Mouse (Mus musculus): ENCODE measurements around the gene Fam227b. TPM values are rescaled to one million over a fixed set of nuclear protein-coding genes. Genes with fewer than 3 reads are reported as not detected.

Fam227b gene
- total and polyA plus RNA-seq, 2 experiments from 2014 or later: not detected

DNA sequence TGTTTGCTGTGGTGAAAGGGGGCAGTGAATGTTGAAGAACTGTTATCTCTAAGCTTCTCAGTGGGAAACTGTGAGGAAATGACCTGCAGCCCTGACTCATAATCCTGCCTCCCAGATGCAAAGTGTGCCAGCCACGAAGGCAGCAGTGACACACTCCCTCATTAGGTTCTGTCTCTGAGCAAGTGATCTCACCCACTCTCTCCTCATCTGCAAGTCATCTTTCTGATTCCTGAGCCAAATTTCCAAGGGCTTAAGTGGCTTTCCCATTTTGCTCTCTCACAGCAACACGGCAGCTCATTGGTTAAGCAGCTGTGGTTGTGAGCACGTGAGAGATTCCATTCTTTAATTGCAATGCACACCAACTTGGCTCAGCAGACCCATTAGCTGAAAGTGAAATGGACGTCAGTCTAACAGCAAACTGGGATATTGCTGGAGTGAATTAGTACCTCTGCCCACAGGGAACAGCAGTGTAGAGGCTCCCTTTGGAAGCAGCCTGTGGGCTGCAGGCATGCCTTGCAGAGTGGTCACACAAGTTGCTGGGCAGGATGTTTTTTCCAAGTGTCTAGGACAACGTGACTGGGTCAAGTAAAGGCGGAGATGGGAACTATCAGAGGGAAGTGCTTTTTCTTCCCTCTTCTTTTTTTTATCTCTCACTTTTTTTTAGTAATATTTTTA is 210.6 kb downstream of the Fam227b start:
- no peak for ATAC-seq (ENCODE audit: low FRiP score)
- Histone ChIP-seq H3K27ac (ENCODE audit: low read depth, low read length) (no peak overlapping the region), H3K9ac (replicated peaks; ENCODE audit: low read length, poor library complexity, severe bottlenecking) (no peak overlapping the region), H3K36me3 (ENCODE audit: insufficient read depth, low read length) (no peaks in the 10 kb centered on the region), H3K4me2 (ENCODE audit: low read depth, low read length, poor library complexity, severe bottlenecking) (no peak overlapping the region), H3K4me3 (ENCODE audit: low read depth, low read length) (no peak overlapping the region), H3K27me3 (ENCODE audit: insufficient read depth, low read length) (no peaks in the 10 kb centered on the region), H3K9me3 (ENCODE audit: low read length) (no peaks in the 10 kb centered on the region), H3K4me1 (ENCODE audit: insufficient read depth, low read length) (no peaks in the 10 kb centered on the region)
- TF ChIP-seq CTCF (IDR thresholded peaks at IDR 0.05): no peak
- WGBS: 73% methylated on average over 6 of the region's 6 CpGs
- DNase-seq (ENCODE audit: low spot score): no peak

DNA sequence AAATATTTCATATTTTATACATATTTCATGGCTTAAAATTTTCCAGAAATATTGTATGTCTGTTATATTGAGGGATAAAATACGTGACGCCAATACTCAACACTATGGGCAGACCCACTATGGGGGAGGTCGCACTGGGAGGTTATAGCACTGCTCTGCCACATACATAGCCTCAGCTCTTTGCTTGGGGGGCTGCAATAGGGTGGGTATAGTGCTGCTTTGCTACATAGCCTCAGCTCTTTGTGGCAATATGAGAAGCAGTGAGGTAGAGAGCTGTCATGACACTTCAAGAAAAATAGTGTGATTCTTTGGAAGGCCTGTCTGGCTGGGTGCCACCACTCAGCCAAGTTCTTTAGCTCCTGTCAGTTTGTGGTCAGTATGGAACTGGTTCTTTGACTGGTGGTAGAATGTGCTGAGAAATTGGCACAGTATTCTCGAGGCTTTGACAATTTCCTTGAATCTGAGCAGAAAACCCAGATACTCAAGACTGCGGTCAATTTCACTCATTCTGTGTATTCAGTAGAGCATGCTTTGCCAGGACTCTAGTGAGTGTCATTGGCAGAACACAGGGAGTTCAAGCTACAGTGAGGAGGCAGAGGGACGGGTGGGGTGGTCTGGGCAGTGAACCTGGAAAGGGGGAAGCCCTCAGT is 212.7 kb downstream of the Fam227b start:
- Histone ChIP-seq H3K27me3 (ENCODE audit: insufficient read depth, low read length) (no peaks in the 10 kb centered on the region), H3K9me3 (ENCODE audit: low read length) (no peaks in the 10 kb centered on the region), H3K4me1 (ENCODE audit: insufficient read depth, low read length) (no peaks in the 10 kb centered on the region), H3K27ac (ENCODE audit: low read depth, low read length) (no peak overlapping the region), H3K4me3 (ENCODE audit: low read depth, low read length) (no peak overlapping the region), H3K36me3 (ENCODE audit: insufficient read depth, low read length) (peaks cover under 1% of the 10 kb centered on the region; the same call in 1 of the 2 replicates), H3K9ac (replicated peaks; ENCODE audit: low read length, poor library complexity, severe bottlenecking) (no peak overlapping the region), H3K4me2 (ENCODE audit: low read depth, low read length, poor library complexity, severe bottlenecking) (no peak overlapping the region)
- DNase-seq (ENCODE audit: low spot score) (peak; percentile 9), ATAC-seq (ENCODE audit: low FRiP score) (no peak)
- TF ChIP-seq CTCF (IDR thresholded peaks at IDR 0.05): no peak
- 82% methylated on average over 6 of the region's 6 CpGs for WGBS

GRCm38 (mm10) chr2:125936396-125936795 is 215.4 kb downstream of the Fam227b start:
- no peak overlapping the region for H3K9ac ChIP-seq (replicated peaks; ENCODE audit: low read length, poor library complexity, severe bottlenecking)
- no peaks in the 10 kb centered on the region for H3K9me3 ChIP-seq (ENCODE audit: low read length)
- H3K36me3 ChIP-seq (ENCODE audit: insufficient read depth, low read length): peaks cover 15% of the 10 kb centered on the region; the same call in 1 of the 2 replicates
- peak; percentile 24 for TF ChIP-seq CTCF (IDR thresholded peaks at IDR 0.05)
- ATAC-seq (ENCODE audit: low FRiP score): no peak
- H3K4me1 ChIP-seq (ENCODE audit: insufficient read depth, low read length): no peaks in the 10 kb centered on the region
- no peak for DNase-seq (ENCODE audit: low spot score)
- no peak overlapping the region for H3K27ac ChIP-seq (ENCODE audit: low read depth, low read length)
- WGBS: 51% methylated on average over 5 of the region's 5 CpGs
- no peak overlapping the region for H3K4me3 ChIP-seq (ENCODE audit: low read depth, low read length)
- no peaks in the 10 kb centered on the region for H3K27me3 ChIP-seq (ENCODE audit: insufficient read depth, low read length)
- no peak overlapping the region for H3K4me2 ChIP-seq (ENCODE audit: low read depth, low read length, poor library complexity, severe bottlenecking)

GRCm38 (mm10) chr2:125933977-125934376 is 217.8 kb downstream of the Fam227b start:
- H3K4me2 ChIP-seq (ENCODE audit: low read depth, low read length, poor library complexity, severe bottlenecking): no peak overlapping the region
- no peak overlapping the region for H3K27ac ChIP-seq (ENCODE audit: low read depth, low read length)
- DNase-seq (ENCODE audit: low spot score) (no peak), ATAC-seq (ENCODE audit: low FRiP score) (no peak)
- H3K36me3 ChIP-seq (ENCODE audit: insufficient read depth, low read length): peaks cover 15% of the 10 kb centered on the region; the same call in 1 of the 2 replicates
- no peak overlapping the region for H3K4me3 ChIP-seq (ENCODE audit: low read depth, low read length)
- no peaks in the 10 kb centered on the region for H3K4me1 ChIP-seq (ENCODE audit: insufficient read depth, low read length)
- H3K27me3 ChIP-seq (ENCODE audit: insufficient read depth, low read length): no peaks in the 10 kb centered on the region
- 70% methylated on average over 3 of the region's 3 CpGs for WGBS
- no peaks in the 10 kb centered on the region for H3K9me3 ChIP-seq (ENCODE audit: low read length)
- TF ChIP-seq CTCF (IDR thresholded peaks at IDR 0.05): no peak
- no peak overlapping the region for H3K9ac ChIP-seq (replicated peaks; ENCODE audit: low read length, poor library complexity, severe bottlenecking)

Other genes starting within 250 kb of the Fam227b start
- 1.5 and 3.3 TPM in 2 replicates for gene Fgf7, start 117.3 kb downstream of the Fam227b start, total RNA-seq (2014; rRNA removed)
- 0.41 and 0.45 TPM in 2 replicates for gene Fgf7, start 117.3 kb downstream of the Fam227b start, polyA plus RNA-seq (2015; fragmentation: Nextera tagmentation; extraction: Ambion mirVana)
- gene Dtwd1, start 137 bp upstream of the Fam227b start, total RNA-seq (2014; rRNA removed): 7.4 TPM in 2 replicates
- gene Dtwd1, start 137 bp upstream of the Fam227b start, polyA plus RNA-seq (2015; fragmentation: Nextera tagmentation; extraction: Ambion mirVana): 15.5 and 16.7 TPM in 2 replicates
- not detected in 2 replicates for gene Gm17555, start 63.1 kb upstream of the Fam227b start, total RNA-seq (2014; rRNA removed)
- not detected in 2 replicates for gene Gm17555, start 63.1 kb upstream of the Fam227b start, polyA plus RNA-seq (2015; fragmentation: Nextera tagmentation; extraction: Ambion mirVana)

Measured in midbrain, postnatal 0 days (tissue).